Mouse (Mus musculus): ENCODE data around the gene Itgb3. TPM values are rescaled to one million over a fixed set of nuclear protein-coding genes. Genes with fewer than 3 reads are reported as not detected.

The Itgb3 gene
- polyA plus RNA-seq, 1 experiment from 2014 or later: 3.5 TPM

GRCm38 (mm10) chr11:104590148-104590547 is 17.7 kb upstream of the Itgb3 start:
- ATAC-seq (replicated peaks; ENCODE audit: extremely low read depth, insufficient read depth, low FRiP score): peak; percentile 74
- H3K27me3 ChIP-seq (ENCODE audit: control insufficient read depth, insufficient read depth, low read length): no peaks in the 10 kb centered on the region
- peaks cover 19% of the 10 kb centered on the region for H3K36me3 ChIP-seq (ENCODE audit: control insufficient read depth, insufficient read depth)
- H3K4me1 ChIP-seq (ENCODE audit: control insufficient read depth, insufficient read depth, low read length): peaks cover 6% of the 10 kb centered on the region; the same call in 1 of the 2 replicates
- WGBS: under 1% methylated on average over 8 of the region's 8 CpGs
- no peak overlapping the region for H3K4me3 ChIP-seq (ENCODE audit: low read length)
- peak overlapping the region; percentile 20; the same call in 1 of the 2 replicates for H3K4me2 ChIP-seq (ENCODE audit: low read depth, low read length)
- no peak overlapping the region for H3K9ac ChIP-seq (ENCODE audit: low read length)
- H3K9me3 ChIP-seq (replicated peaks; ENCODE audit: control insufficient read depth, low read length): no peaks in the 10 kb centered on the region
- H3K27ac ChIP-seq (ENCODE audit: low read length): no peak overlapping the region

GRCm38 (mm10) chr11:104592066-104592835 is 15.5 kb upstream of the Itgb3 start:
- Histone ChIP-seq H3K27me3 (ENCODE audit: control insufficient read depth, insufficient read depth, low read length) (no peaks in the 10 kb centered on the region), H3K9me3 (replicated peaks; ENCODE audit: control insufficient read depth, low read length) (no peaks in the 10 kb centered on the region), H3K36me3 (ENCODE audit: control insufficient read depth, insufficient read depth) (peaks cover 8% of the 10 kb centered on the region), H3K27ac (ENCODE audit: low read length) (no peak overlapping the region), H3K4me1 (ENCODE audit: control insufficient read depth, insufficient read depth, low read length) (peaks cover 8% of the 10 kb centered on the region; the same call in 1 of the 2 replicates), H3K9ac (ENCODE audit: low read length) (no peak overlapping the region), H3K4me2 (ENCODE audit: low read depth, low read length) (no peak overlapping the region), H3K4me3 (ENCODE audit: low read length) (no peak overlapping the region)
- no peak for ATAC-seq (replicated peaks; ENCODE audit: extremely low read depth, insufficient read depth, low FRiP score)
- WGBS: 62% methylated on average over 13 of the region's 13 CpGs

- Histone ChIP-seq H3K9ac (ENCODE audit: low read length) (no peak overlapping the region), H3K9me3 (replicated peaks; ENCODE audit: control insufficient read depth, low read length) (no peaks in the 10 kb centered on the region), H3K36me3 (ENCODE audit: control insufficient read depth, insufficient read depth) (no peaks in the 10 kb centered on the region), H3K4me3 (ENCODE audit: low read length) (no peak overlapping the region), H3K4me2 (ENCODE audit: low read depth, low read length) (no peak overlapping the region), H3K27me3 (ENCODE audit: control insufficient read depth, insufficient read depth, low read length) (no peaks in the 10 kb centered on the region), H3K27ac (ENCODE audit: low read length) (no peak overlapping the region), H3K4me1 (ENCODE audit: control insufficient read depth, insufficient read depth, low read length) (0 out of 2 replicates have a peak, but pooled peaks cover 2% of the 10 kb centered on the region)
- no peak for ATAC-seq (replicated peaks; ENCODE audit: extremely low read depth, insufficient read depth, low FRiP score)
- WGBS: 52% methylated on average over 10 of the region's 10 CpGs
Measured at GRCm38 (mm10) chr11:104596365-104596764, 11.4 kb upstream of the Itgb3 start.

- H3K9ac ChIP-seq (ENCODE audit: low read length): no peak overlapping the region
- no peaks in the 10 kb centered on the region for H3K9me3 ChIP-seq (replicated peaks; ENCODE audit: control insufficient read depth, low read length)
- peak overlapping the region; percentile 32; the same call in 1 of the 2 replicates for H3K27ac ChIP-seq (ENCODE audit: low read length)
- no peaks in the 10 kb centered on the region for H3K36me3 ChIP-seq (ENCODE audit: control insufficient read depth, insufficient read depth)
- peak; percentile 55 for ATAC-seq (replicated peaks; ENCODE audit: extremely low read depth, insufficient read depth, low FRiP score)
- H3K4me1 ChIP-seq (ENCODE audit: control insufficient read depth, insufficient read depth, low read length): 0 out of 2 replicates have a peak, but pooled peaks cover 2% of the 10 kb centered on the region
- WGBS: 70% methylated on average over 13 of the region's 13 CpGs
- no peak overlapping the region for H3K4me2 ChIP-seq (ENCODE audit: low read depth, low read length)
- H3K27me3 ChIP-seq (ENCODE audit: control insufficient read depth, insufficient read depth, low read length): no peaks in the 10 kb centered on the region
- H3K4me3 ChIP-seq (ENCODE audit: low read length): no peak overlapping the region
Measured at GRCm38 (mm10) chr11:104599265-104599945, 8.4 kb upstream of the Itgb3 start.

GRCm38 (mm10) chr11:104600675-104601074 is 7.1 kb upstream of the Itgb3 start:
- no peak for ATAC-seq (replicated peaks; ENCODE audit: extremely low read depth, insufficient read depth, low FRiP score)
- Histone ChIP-seq H3K9ac (ENCODE audit: low read length) (no peak overlapping the region), H3K27ac (ENCODE audit: low read length) (no peak overlapping the region), H3K9me3 (replicated peaks; ENCODE audit: control insufficient read depth, low read length) (no peaks in the 10 kb centered on the region), H3K4me1 (ENCODE audit: control insufficient read depth, insufficient read depth, low read length) (0 out of 2 replicates have a peak, but pooled peaks cover 2% of the 10 kb centered on the region), H3K27me3 (ENCODE audit: control insufficient read depth, insufficient read depth, low read length) (no peaks in the 10 kb centered on the region), H3K4me2 (ENCODE audit: low read depth, low read length) (no peak overlapping the region), H3K4me3 (ENCODE audit: low read length) (no peak overlapping the region), H3K36me3 (ENCODE audit: control insufficient read depth, insufficient read depth) (no peaks in the 10 kb centered on the region)
- WGBS: 57% methylated on average over 4 of the region's 4 CpGs

GRCm38 (mm10) chr11:104604192-104604591 is 3.6 kb upstream of the Itgb3 start:
- no peak overlapping the region for H3K4me2 ChIP-seq (ENCODE audit: low read depth, low read length)
- no peak for ATAC-seq (replicated peaks; ENCODE audit: extremely low read depth, insufficient read depth, low FRiP score)
- H3K9me3 ChIP-seq (replicated peaks; ENCODE audit: control insufficient read depth, low read length): no peaks in the 10 kb centered on the region
- no peak overlapping the region for H3K27ac ChIP-seq (ENCODE audit: low read length)
- H3K36me3 ChIP-seq (ENCODE audit: control insufficient read depth, insufficient read depth): no peaks in the 10 kb centered on the region
- no peak overlapping the region for H3K9ac ChIP-seq (ENCODE audit: low read length)
- WGBS: 56% methylated on average over 6 of the region's 6 CpGs
- H3K27me3 ChIP-seq (ENCODE audit: control insufficient read depth, insufficient read depth, low read length): no peaks in the 10 kb centered on the region
- H3K4me3 ChIP-seq (ENCODE audit: low read length): no peak overlapping the region
- H3K4me1 ChIP-seq (ENCODE audit: control insufficient read depth, insufficient read depth, low read length): peaks cover 5% of the 10 kb centered on the region

GRCm38 (mm10) chr11:104608249-104608920 is 585 bp downstream of the Itgb3 start:
- Histone ChIP-seq H3K4me2 (ENCODE audit: low read depth, low read length) (peak overlapping the region; percentile 98), H3K4me1 (ENCODE audit: control insufficient read depth, insufficient read depth, low read length) (peaks cover 5% of the 10 kb centered on the region), H3K4me3 (ENCODE audit: low read length) (peak overlapping the region; percentile 70), H3K36me3 (ENCODE audit: control insufficient read depth, insufficient read depth) (no peaks in the 10 kb centered on the region), H3K27me3 (ENCODE audit: control insufficient read depth, insufficient read depth, low read length) (no peaks in the 10 kb centered on the region), H3K9ac (ENCODE audit: low read length) (peak overlapping the region; percentile 78), H3K27ac (ENCODE audit: low read length) (peak overlapping the region; percentile 29; the same call in 1 of the 2 replicates), H3K9me3 (replicated peaks; ENCODE audit: control insufficient read depth, low read length) (no peaks in the 10 kb centered on the region)
- WGBS: 4% methylated on average over 20 of the region's 23 CpGs
- ATAC-seq (replicated peaks; ENCODE audit: extremely low read depth, insufficient read depth, low FRiP score): no peak; the same call in 1 of the 2 replicates

GRCm38 (mm10) chr11:104609033-104609684 is 1.4 kb downstream of the Itgb3 start:
- no peaks in the 10 kb centered on the region for H3K36me3 ChIP-seq (ENCODE audit: control insufficient read depth, insufficient read depth)
- 59% methylated on average over 6 of the region's 6 CpGs for WGBS
- H3K4me2 ChIP-seq (ENCODE audit: low read depth, low read length): peak overlapping the region; percentile 98
- no peaks in the 10 kb centered on the region for H3K9me3 ChIP-seq (replicated peaks; ENCODE audit: control insufficient read depth, low read length)
- ATAC-seq (replicated peaks; ENCODE audit: extremely low read depth, insufficient read depth, low FRiP score): no peak
- no peak overlapping the region for H3K9ac ChIP-seq (ENCODE audit: low read length)
- H3K27me3 ChIP-seq (ENCODE audit: control insufficient read depth, insufficient read depth, low read length): no peaks in the 10 kb centered on the region
- peaks cover 5% of the 10 kb centered on the region for H3K4me1 ChIP-seq (ENCODE audit: control insufficient read depth, insufficient read depth, low read length)
- H3K4me3 ChIP-seq (ENCODE audit: low read length): no peak overlapping the region
- no peak overlapping the region for H3K27ac ChIP-seq (ENCODE audit: low read length)

Data from heart, embryonic 16.5 days (tissue).